Mouse (Mus musculus): ENCODE measurements around the gene Cnot1.

Gene Cnot1

DNA sequence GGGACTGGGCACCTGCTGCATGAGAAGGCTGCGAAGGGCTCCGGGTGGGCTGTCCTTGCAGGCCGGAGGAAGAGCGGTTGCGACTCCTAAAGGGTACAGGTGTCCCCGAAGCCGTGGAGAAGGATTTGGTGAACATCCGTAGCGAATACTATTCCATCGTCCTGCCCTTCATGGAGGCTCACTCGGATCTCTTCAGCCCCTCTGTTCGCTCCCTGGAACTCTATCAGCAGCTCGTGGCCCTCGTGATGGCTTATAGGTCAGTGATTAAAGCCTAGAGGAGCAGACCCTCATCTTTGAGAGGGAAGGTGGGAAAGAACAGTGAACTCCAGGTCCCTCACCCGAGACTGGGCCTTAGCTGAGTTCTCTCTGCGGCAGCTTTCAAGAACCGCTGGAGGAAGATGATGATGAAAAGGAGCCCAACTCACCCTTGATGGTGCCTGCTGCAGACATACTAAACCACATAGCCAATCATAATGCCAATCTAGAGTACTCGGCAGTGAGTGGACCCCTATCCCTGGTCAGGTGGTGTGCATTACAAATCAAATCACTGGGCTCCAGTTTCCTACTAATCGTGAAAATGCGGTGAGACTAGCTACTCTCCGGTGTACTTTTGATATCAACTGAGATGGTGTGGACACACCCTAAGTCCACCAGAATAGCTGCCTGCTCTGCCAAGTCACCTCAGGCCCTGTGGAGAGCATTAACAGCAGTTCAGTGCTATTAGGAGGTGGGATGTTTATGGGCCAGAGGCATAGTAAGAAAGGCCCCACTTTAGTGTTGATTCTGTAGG, 90.5 kb downstream of the Cnot1 start:
- DNase-seq = no peak

DNA sequence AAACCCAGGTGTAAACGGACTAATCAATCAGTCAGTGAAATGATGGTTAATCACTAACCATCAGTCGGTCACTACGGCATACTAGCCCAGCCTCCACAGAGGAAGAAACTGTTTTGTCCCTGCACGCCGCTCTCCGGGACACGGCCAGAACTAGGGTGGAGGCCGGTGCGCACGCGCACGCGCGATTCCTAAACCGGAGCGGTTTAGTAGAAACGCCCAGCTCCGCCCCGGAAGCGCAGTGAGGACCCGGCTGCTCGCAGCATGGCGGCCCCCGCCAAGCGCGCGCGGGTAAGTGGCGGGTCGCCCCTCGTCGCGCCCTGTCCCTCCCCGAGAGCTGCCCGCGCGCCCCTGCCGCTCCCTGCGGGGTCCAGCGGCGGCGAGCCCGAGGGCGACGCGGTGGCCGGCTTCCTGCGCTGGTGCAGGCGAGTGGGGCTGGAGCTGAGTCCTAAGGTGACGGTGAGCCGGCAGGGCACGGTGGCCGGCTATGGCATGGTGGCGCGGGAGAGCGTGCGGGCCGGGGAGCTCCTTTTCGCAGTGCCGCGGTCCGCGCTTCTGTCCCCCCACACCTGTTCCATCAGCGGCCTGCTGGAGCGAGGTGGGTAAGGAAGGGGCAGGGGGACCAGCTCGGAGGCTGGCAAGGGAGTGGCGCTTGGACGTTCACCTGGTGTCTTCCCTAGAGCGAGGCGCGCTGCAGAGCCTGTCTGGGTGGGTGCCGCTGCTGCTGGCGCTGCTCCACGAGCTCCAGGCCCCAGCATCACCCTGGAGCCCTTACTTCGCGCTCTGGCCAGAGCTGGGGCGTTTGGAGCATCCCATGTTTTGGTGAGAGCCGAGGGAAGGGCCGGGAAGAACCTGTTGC, 91.4 kb downstream of the Cnot1 start, which contains the start of gene Setd6:
Gene Setd6 (plus strand): TSS at position 206 of the 856 bp plus-strand sequence.
- peak; percentile 85 for DNase-seq

GRCm38 (mm10) chr8:95714837-95715413, 92.3 kb downstream of the Cnot1 start:
- peak; percentile 19 for DNase-seq

DNA sequence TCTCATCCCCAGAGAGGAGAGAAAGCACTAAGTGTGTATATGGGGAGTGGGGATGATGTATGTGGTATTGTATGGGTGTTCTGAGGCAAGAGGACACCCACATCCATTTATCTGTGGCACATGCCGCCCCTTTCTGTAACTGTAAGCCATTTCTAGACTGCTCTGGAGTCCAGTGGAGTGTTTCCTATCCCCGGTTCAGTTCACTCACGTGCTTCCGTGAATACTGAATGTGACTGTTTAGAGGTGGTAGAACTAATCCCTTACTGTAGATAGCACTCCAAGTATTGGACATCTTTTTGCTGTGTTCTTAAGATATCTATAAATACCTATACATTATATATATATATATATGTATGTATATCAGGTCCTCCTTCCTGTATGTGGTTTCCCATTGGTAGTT, 92.9 kb downstream of the Cnot1 start:
- no peak for DNase-seq

GRCm38 (mm10) chr8:95713100-95714010, 93.9 kb downstream of the Cnot1 start:
- peak; percentile 69 for DNase-seq

- peak; percentile 7 for DNase-seq
These were observed 94.9 kb downstream of the Cnot1 start for GRCm38 (mm10) chr8:95712395-95712794.

DNA sequence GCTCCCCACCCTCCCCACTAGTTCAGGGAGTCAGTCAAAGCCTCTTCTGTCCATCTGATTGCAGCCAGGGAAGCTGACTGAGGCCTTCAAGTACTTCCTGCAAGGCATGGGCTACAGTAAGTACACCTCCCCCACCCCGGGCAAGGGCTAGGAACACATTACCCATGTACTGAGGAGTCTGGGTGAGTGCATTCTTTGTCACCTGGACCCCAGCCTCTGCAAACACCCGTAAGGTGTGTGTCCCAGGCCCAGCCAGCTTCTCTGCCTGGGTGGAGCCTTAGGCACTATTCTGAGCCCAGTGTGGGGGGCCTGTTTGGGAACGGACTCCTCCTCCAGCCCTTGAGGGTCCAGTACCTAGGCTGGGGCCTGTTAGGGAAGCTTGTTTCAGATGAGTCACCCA, 96.2 kb downstream of the Cnot1 start:
- peak; percentile 13 for DNase-seq

GRCm38 (mm10) chr8:95709579-95709978, 97.7 kb downstream of the Cnot1 start:
- peak; percentile 4 for DNase-seq

DNA sequence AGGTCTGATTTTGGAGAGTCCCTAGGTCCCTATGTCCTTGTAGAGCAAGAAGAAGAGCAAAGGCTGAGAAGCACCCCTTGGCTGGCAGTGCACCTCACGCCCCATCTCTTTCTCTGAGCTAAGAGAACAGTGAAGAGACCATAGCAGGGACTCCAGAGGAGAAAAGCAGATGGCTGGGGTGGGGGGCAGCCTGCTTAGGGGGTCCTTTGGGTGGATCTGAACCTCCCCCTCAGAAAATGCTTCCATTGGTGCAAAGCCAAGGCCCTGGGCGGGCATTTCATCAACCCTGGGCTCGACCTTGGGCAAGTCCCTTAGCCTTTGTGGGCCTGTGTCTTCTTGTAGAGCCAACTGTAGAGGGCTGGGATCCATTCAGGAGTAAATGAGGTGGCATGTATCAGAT, 102.7 kb downstream of the Cnot1 start:
- DNase-seq = peak; percentile 4

- DNase-seq = peak; percentile 90
These were observed 103.6 kb downstream of the Cnot1 start for GRCm38 (mm10) chr8:95703461-95704260.

DNA sequence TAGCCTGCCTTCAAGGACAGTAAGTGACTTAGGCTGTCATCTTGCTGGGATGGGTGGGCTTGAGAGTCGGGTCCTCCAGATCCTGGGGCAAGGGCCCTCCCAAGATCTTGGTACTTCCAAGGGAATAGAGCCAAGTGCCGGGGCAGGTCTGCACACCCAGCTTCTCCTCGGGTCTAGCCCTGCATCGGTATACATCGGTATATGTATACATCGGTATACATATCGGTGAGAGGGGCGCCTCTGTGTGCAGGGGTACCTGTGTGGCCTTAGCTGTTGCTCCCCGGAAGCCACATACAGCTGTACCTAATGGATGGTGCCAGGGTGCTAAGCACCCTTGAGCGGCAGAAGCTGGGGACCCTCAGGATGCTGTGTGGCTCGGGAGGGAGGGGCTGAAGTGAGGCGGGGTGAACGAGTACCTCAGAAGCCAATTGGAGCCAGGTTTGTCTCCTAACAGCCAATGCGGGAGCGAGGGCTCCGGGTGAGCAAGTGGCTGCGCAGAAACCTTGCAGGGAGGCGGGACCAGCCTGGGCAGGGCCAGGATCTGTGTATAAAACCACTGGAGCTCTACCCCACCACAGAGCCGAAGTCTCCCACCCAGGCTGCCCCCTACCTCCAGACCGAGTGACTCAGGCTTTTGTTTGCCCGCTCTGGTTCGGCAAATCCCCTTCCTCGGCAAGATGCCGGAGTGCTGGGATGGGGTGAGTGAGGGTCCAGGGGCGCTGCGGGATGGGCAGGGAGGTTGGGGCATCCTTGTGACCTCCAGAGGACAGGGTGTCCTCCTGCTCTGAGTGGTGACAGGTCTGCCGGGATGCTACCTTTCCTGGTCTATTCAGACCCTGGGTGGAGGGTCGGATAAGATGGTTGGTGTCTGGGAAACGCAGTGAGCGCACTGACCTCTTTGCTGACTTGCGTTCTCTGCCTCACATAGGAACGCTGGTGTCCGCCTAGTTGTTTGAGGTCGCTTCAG, 104.5 kb downstream of the Cnot1 start:
- peak; percentile 90 for DNase-seq

DNA sequence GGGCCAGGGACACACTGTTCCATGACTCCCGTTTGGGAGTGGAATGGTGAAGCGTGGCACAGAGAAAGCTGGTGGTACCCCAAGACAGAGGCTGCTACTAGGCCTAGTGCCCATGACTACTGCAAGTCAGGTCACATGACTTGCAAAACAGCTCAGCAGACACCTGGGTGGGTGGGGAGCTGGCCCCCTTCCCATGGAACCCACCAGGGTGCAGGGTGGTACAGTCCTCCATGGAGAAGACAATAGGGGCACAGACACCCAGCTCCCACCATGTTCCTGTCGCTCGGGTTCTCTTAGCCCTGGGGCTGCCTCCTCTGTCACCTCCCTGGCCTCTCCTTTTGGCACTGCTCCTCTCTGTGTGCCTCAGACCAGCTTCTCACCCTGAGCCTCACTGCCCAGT, 105.5 kb downstream of the Cnot1 start:
- peak; percentile 31 for DNase-seq

GRCm38 (mm10) chr8:95700282-95700681, 107.0 kb downstream of the Cnot1 start:
- peak; percentile 68 for DNase-seq

DNA sequence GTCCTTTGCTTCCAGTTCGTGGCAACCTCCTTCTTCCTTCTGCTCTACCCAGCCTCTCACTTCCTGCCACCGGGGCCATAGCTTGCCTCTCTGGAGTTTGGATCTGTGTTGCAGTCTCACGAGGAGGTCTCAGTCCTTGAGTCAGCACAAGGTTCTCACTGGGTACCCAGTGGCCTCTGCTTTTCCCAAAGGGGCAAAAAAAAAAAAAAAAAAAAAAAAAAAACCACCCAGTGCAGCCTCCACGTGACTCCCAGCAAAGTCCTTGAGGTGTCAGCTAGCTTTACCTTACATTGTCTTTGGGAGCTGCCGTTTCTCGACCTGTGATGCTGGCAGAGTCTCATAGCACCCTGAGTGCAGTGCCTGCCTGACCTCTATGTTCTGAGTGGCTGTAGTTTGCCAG, 109.1 kb downstream of the Cnot1 start:
- no peak for DNase-seq

DNA sequence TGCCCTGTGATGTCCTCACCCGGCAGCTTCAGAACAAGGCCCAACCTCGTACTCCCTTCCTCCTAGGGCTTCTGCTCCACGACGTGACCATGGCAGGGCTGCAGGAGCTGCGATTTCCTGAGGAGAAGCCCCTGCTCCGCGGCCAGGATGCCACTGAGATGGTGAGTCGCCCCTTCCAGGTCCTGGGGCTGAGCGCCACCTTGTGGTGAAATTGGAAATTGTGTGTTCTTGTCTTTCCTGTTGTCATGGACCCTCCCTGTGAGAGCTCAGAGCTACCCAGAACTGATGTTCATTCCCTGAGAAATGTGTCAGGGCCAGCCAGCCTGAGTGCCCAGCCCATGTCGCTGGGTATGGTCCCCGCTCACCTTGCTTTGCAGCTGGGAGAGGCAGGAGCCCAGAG, 110.1 kb downstream of the Cnot1 start:
- peak; percentile 91 for DNase-seq

DNA sequence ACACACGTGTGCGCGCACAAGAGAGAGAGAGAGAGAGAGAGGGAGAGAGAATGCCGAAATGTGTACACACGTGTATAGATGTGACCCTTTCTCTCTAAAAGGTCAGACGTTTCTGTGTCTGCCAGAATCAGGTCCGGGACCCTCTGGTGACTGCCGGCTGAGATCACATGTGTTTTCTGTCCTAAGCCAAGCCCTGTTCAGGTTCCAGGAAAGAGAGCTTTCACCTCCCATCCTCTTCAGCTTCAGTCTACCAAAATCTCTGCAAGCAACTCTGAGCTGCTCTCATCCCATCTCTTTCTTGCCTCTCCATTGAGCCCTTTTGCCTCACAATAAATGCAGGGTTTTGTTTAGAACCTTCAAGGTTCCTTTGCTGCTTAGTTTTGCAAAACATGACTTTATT, 110.6 kb downstream of the Cnot1 start:
- DNase-seq = no peak

DNA sequence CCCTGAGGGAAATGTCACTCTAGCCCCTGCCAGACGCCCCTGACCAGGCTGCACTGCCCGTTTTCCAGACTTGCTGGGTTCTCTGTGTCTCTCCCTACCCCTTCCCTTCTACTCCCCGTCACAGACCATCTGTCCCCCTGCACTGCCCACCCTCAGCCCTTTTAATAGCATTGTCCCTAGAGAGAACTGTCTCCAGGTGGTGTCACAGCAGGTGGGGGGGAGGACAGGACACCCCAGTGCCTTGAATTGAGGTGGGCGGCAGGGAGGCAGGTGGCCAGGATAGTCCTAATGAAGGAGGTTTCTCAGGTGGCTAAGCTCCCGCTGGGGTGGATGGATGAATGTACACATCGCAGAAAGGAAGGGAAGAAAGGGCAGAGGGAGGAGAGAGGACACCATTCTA, 112.6 kb downstream of the Cnot1 start:
- peak; percentile 63 for DNase-seq

- DNase-seq = no peak
These were observed 116.2 kb downstream of the Cnot1 start for GRCm38 (mm10) chr8:95690929-95691541.

GRCm38 (mm10) chr8:95688073-95688672, 119.1 kb downstream of the Cnot1 start:
- peak; percentile 84 for DNase-seq
